Mouse (Mus musculus) lung, postnatal 0 days (tissue): Measurements from ENCODE around the gene Ifi35. TPM values are rescaled to one million over a fixed set of nuclear protein-coding genes. Genes with fewer than 3 reads are reported as not detected.
A peak's percentile ranks its signal among the peaks of the same experiment; 100 is the strongest.
"Not testable (repeated sequence)": the region's sequence is repeated elsewhere in the genome, so short reads cannot be mapped to it uniquely, and the experiment has no call there.

Experiments
- ATAC-seq: fragments of 200-750 bp; cut with Nextera tagmentation; 2 replicates; pipeline ENCODE4 v1.8.0; 2017; ENCODE audit warnings: moderate library complexity
- DNase-seq: peaks from one replicate; pipeline ENCODE4 v3.0.0-alpha.2; 2016; ENCODE audit warnings: low spot score
- H3K27ac ChIP-seq: fragments of 300-500 bp; sonication (generic); 2 replicates; pipeline ENCODE4 v1.5.1; 2014; ENCODE audit warnings: antibody characterized with exemption, mild to moderate bottlenecking, low read length, mixed read lengths
- H3K27me3 ChIP-seq: fragments of 300-500 bp; sonication (generic); replicated peaks from 2 replicates; pipeline ENCODE4 v1.6.1; 2014; ENCODE audit warnings: low read length, mixed read lengths; ENCODE audit not compliant: insufficient read depth
- H3K36me3 ChIP-seq: fragments of 300-500 bp; sonication (generic); 2 replicates; pipeline ENCODE4 v1.6.1; 2014; ENCODE audit warnings: low read length, mixed read lengths; ENCODE audit not compliant: insufficient read depth
- H3K4me1 ChIP-seq: fragments of 300-500 bp; sonication (generic); 2 replicates; pipeline ENCODE4 v1.6.1; 2014; ENCODE audit warnings: antibody characterized with exemption, low read depth, low read length, mixed read lengths; ENCODE audit not compliant: insufficient read depth
- H3K4me2 ChIP-seq: fragments of 300-500 bp; sonication (generic); replicated peaks from 2 replicates; pipeline ENCODE4 v1.6.1; 2014; ENCODE audit warnings: low read depth, mild to moderate bottlenecking, low read length, moderate library complexity, mixed read lengths
- H3K4me3 ChIP-seq: fragments of 300-500 bp; sonication (generic); 2 replicates; pipeline ENCODE4 v1.5.1; 2014; ENCODE audit warnings: low read depth, low read length
- H3K9ac ChIP-seq: fragments of 300-500 bp; sonication (generic); replicated peaks from 2 replicates; pipeline ENCODE4 v1.6.1; 2014; ENCODE audit warnings: low read depth, mild to moderate bottlenecking
- H3K9me3 ChIP-seq: fragments of 300-500 bp; sonication (generic); 2 replicates; pipeline ENCODE4 v1.6.1; 2016; ENCODE audit warnings: low read length, mixed read lengths
- CTCF ChIP-seq: IDR thresholded peaks from 2 replicates; pipeline ENCODE4 v1.5.1; 2016; ENCODE audit warnings: antibody characterized with exemption, mild to moderate bottlenecking
- EP300 ChIP-seq: IDR thresholded peaks from 2 replicates; pipeline ENCODE4 v1.6.1; 2016; ENCODE audit warnings: antibody characterized with exemption, mild to moderate bottlenecking, control low read depth
- WGBS: fragments of 180-500 bp; shearing (Covaris S2); extraction: QIAGEN DNeasy Blood & Tissue Kit; methylation state at CpG from one replicate; pipeline ENCODE4 v1.1.7; 2014; 5-methylcytosine and 5-hydroxymethylcytosine counted together
- polyA plus RNA-seq: library from polyadenylated mRNA; unstranded; fragments of >200 nt; fragmentation: Nextera tagmentation; extraction: Ambion mirVana; gene quantifications from 2 replicates; pipeline ENCODE4 v1.2.1, GENCODE M21; 2015

Ifi35 gene
- polyA plus RNA-seq, 1 experiment from 2014 or later: 50.6 TPM

GRCm38 (mm10) chr11:101435831-101436230 lies 12.4 kb upstream of the Ifi35 start:
- H3K9me3 ChIP-seq: no peaks in the 10 kb centered on the region
- ATAC-seq (peak; percentile 67; the same call in 1 of the 2 replicates), DNase-seq (no peak)
- TF ChIP-seq EP300 (no peak), CTCF (no peak)
- no peak overlapping the region for H3K9ac ChIP-seq
- peaks cover 23% of the 10 kb centered on the region for H3K36me3 ChIP-seq
- no peak overlapping the region for H3K27ac ChIP-seq
- WGBS: 52% methylated on average over 4 of the region's 4 CpGs
- H3K27me3 ChIP-seq: no peaks in the 10 kb centered on the region
- no peaks in the 10 kb centered on the region for H3K4me1 ChIP-seq
- H3K4me2 ChIP-seq: no peak overlapping the region
- no peak overlapping the region for H3K4me3 ChIP-seq

DNA sequence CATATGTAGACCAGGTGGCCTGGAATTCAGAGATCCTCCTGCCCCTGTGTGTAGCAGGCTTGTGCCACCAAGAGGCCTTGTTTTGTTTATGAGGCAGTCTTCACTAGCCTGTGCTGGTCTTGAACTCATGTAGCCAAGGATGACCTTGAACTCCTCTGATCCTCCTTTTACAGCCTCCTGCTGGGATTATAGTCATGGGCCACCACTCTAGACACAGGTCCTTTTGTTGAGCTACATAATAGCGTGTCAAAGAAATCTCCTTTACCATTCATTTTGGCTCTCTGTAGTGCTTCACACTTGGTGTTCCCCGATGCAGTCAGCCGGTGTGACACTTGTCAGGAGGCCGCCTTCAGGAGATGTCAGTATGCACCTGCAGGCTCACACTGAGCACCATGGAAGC lies 11.3 kb upstream of the Ifi35 start:
- Histone ChIP-seq H3K4me3 (no peak overlapping the region), H3K27ac (no peak overlapping the region), H3K4me1 (no peaks in the 10 kb centered on the region), H3K36me3 (peaks cover 14% of the 10 kb centered on the region), H3K27me3 (no peaks in the 10 kb centered on the region), H3K9me3 (no peaks in the 10 kb centered on the region), H3K9ac (no peak overlapping the region), H3K4me2 (no peak overlapping the region)
- TF ChIP-seq CTCF (no peak), EP300 (no peak)
- ATAC-seq (no peak), DNase-seq (no peak)
- 87% methylated on average over 4 of the region's 4 CpGs for WGBS

- H3K9ac ChIP-seq, H3K4me3 ChIP-seq, H3K4me1 ChIP-seq, H3K27ac ChIP-seq, DNase-seq, H3K36me3 ChIP-seq, H3K4me2 ChIP-seq, H3K27me3 ChIP-seq, H3K9me3 ChIP-seq, ATAC-seq: not testable (repeated sequence)
- WGBS: 57% methylated on average over 3 of the region's 3 CpGs
These were observed 10.2 kb upstream of the Ifi35 start for GRCm38 (mm10) chr11:101438006-101438405.

- H3K9me3 ChIP-seq, H3K27me3 ChIP-seq, H3K27ac ChIP-seq, H3K9ac ChIP-seq, DNase-seq, H3K4me1 ChIP-seq, ATAC-seq: not testable (repeated sequence)
- H3K4me3 ChIP-seq: peak overlapping the region; percentile 14; the same call in 1 of the 2 replicates
- peaks cover 14% of the 10 kb centered on the region; the same call in 1 of the 2 replicates for H3K36me3 ChIP-seq
- peak overlapping the region; percentile 42 for H3K4me2 ChIP-seq
- WGBS: 33% methylated on average over 15 of the region's 15 CpGs
These were observed 6.6 kb upstream of the Ifi35 start for GRCm38 (mm10) chr11:101441450-101442126.

DNA sequence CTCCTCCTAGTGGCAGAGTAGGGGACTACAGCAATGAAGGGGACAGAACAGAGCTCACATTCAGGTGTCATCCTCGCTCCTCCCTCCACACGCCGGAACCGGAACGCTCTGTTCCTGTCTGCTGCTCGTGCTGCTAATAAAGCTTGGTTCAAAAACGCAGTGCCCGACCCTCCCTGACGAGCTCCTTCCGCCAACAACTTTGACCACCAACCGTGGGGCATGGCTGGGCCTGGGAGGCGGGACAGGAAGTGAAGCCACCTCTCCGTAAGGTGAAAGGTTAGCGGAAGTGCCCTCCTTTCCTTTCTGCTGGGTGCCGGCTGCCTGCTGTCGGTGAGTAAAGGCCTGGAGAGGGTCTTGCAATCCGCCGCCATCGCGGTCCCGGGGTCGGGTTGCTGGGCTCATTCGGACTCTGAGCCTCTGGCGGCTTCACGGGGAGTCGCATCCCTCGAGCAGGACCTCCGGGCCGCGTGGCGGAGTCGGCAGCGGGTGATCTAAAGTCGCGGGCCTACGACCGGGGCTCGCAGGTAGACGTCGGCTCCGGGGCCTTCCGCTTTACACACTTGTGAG lies 6.0 kb upstream of the Ifi35 start, which contains the start of gene Rpl27:
Rpl27 (plus strand) TSS at position 172 of the 567 bp plus-strand sequence.
- Histone ChIP-seq H3K27ac (peak within 1 kb of the TSS; percentile 95), H3K27me3 (no peaks in the 10 kb centered on the region), H3K9me3 (no peaks in the 10 kb centered on the region), H3K4me1 (no peaks in the 10 kb centered on the region; the same call in 1 of the 2 replicates), H3K9ac (peak within 1 kb of the TSS; percentile 99), H3K36me3 (peaks cover 14% of the 10 kb centered on the region; the same call in 1 of the 2 replicates), H3K4me2 (peak within 1 kb of the TSS; percentile 66), H3K4me3 (peak within 1 kb of the TSS; percentile 75)
- under 1% methylated on average over 42 of the region's 42 CpGs for WGBS
- ATAC-seq (peak; percentile 99), DNase-seq (peak; percentile 100)
- TF ChIP-seq CTCF: peak; percentile 88
- peak; percentile 95 for TF ChIP-seq EP300

DNA sequence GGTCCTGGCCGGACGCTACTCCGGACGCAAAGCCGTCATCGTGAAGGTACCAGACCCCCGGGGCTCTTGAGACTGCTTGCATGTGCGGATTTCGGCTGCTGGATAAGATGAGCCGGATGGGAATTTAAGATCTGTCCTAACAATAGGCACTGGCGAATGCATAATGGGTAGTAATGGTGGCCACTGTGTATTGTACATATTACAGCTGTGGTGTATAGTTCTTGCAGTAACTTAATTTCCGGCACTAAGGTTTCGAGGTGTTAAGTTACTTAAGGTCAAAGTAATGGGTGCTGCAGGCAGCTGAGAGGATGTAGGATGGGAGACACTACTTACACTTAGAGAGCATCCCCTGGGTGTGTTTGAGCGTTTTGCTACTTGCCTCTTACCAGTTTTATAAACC lies 5.4 kb upstream of the Ifi35 start:
- peak; percentile 33 for DNase-seq
- no peak for ATAC-seq

More for the DNA sequence above, 5.4 kb upstream of the Ifi35 start:
- under 1% methylated on average over 14 of the region's 14 CpGs for WGBS
- Histone ChIP-seq H3K9me3 (no peaks in the 10 kb centered on the region), H3K4me3 (peak overlapping the region; percentile 75), H3K27ac (peak overlapping the region; percentile 95), H3K4me2 (peak overlapping the region; percentile 66), H3K36me3 (peaks cover 14% of the 10 kb centered on the region; the same call in 1 of the 2 replicates), H3K9ac (peak overlapping the region; percentile 99), H3K4me1 (no peaks in the 10 kb centered on the region; the same call in 1 of the 2 replicates), H3K27me3 (no peaks in the 10 kb centered on the region)
- TF ChIP-seq EP300: no peak
- no peak for TF ChIP-seq CTCF
